Comparison of ENCODE assay signal across 27 mouse cellular contexts in genomic region chr14:26982150-26982530, GRCm38 (mm10). TPM values are rescaled to one million over a fixed set of nuclear protein-coding genes. Genes with fewer than 3 reads are reported as not detected.
DNase-seq lines count a peak whose midpoint lies in the region; TF ChIP-seq lines count a peak whose summit lies in the region.
"Had no signal": no experiment of that assay in that cellular context is flagged by ENCODE, and none has a peak within 500 bp of the region (broad histone marks: within the 10 kb centered on the region; RNA-seq: fewer than 3 reads in every experiment).

No protein-coding gene starts in this region.

- H3ac ChIP-seq in C2C12 (ENCODE audit: control insufficient read depth, insufficient read length, low read depth), result no peak overlapping the region

- no peaks in the 10 kb centered on the region for H3K79me2 ChIP-seq in heart, adult 2 months (replicated peaks; ENCODE audit: control insufficient read depth, insufficient read depth, low read length)
- H3K79me2 ChIP-seq in C2C12 (ENCODE audit: control insufficient read depth, insufficient read depth), result no peaks in the 10 kb centered on the region

- peak; percentile 53 for DNase-seq in heart, adult 11 months
- no peak for DNase-seq in heart, adult 2 months
- peak; percentile 44 for DNase-seq in adrenal gland, postnatal 14 days
- DNase-seq in testis, postnatal 10 days (ENCODE audit: low spot score), result peak; percentile 11
- no peak for DNase-seq in retina, embryonic 14.5 days (ENCODE audit: low spot score)
- DNase-seq in gastrocnemius, postnatal 25 days, result no peak
- DNase-seq: cerebellum, adult 11 months; cerebellum, adult 9-10 months; cerebellum, postnatal 36 days; gastrocnemius, adult 2 months; heart, postnatal 4 days; lung, embryonic 14.5 days; lung, postnatal 14 days; thymus, postnatal 14 days had no signal

- no peak for TF ChIP-seq POLR2A in heart, adult 2 months (IDR thresholded peaks at IDR 0.05; ENCODE audit: insufficient read depth, low read depth, low read length)

- TF ChIP-seq CTCF in heart, adult 2 months (IDR thresholded peaks at IDR 0.05), result no peak
- no peak for TF ChIP-seq CTCF in C2C12 (IDR thresholded peaks at IDR 0.05; ENCODE audit: control insufficient read depth, insufficient read depth, insufficient read length)

- H3K79me3 ChIP-seq in C2C12 (ENCODE audit: low read depth), result no peaks in the 10 kb centered on the region

- TF ChIP-seq EP300 in heart, adult 2 months (IDR thresholded peaks at IDR 0.05; ENCODE audit: insufficient read depth, low read depth, low read length), result no peak

- no peaks in the 10 kb centered on the region for H3K4me1 ChIP-seq in heart, adult 2 months (ENCODE audit: control insufficient read depth, insufficient read depth, low read length)
- H3K4me1 ChIP-seq: embryonic facial prominence, embryonic 12.5 days; liver, embryonic 15.5 days had no signal

- H3K36me3 ChIP-seq in heart, adult 2 months (ENCODE audit: control insufficient read depth, insufficient read depth, low read length), result no peaks in the 10 kb centered on the region
- H3K36me3 ChIP-seq in C2C12 (ENCODE audit: control insufficient read depth, insufficient read depth), result no peaks in the 10 kb centered on the region
- H3K36me3 ChIP-seq: embryonic facial prominence, embryonic 12.5 days; limb, embryonic 12.5 days; liver, embryonic 15.5 days; midbrain, embryonic 10.5 days; neural tube, embryonic 12.5 days had no signal

- no peak overlapping the region for H3K27ac ChIP-seq in heart, adult 2 months
- H3K27ac ChIP-seq: embryonic facial prominence, embryonic 12.5 days; gastrocnemius, adult 2 months; hindbrain, embryonic 14.5 days; layer of hippocampus, adult 2 months; left cerebral cortex, adult 2 months; limb, embryonic 12.5 days; liver, embryonic 15.5 days; midbrain, embryonic 10.5 days; neural tube, embryonic 12.5 days had no signal

- WGBS in heart, adult 2 months, result 65% methylated on average over 5 of the region's 5 CpGs

- H3K4me3 ChIP-seq in heart, adult 2 months, result no peak overlapping the region
- H3K4me3 ChIP-seq in C2C12 (ENCODE audit: insufficient read depth, poor library complexity, severe bottlenecking), result no peak overlapping the region
- H3K4me3 ChIP-seq: embryonic facial prominence, embryonic 12.5 days; gastrocnemius, adult 2 months; layer of hippocampus, adult 2 months; left cerebral cortex, adult 2 months; limb, embryonic 12.5 days; liver, embryonic 15.5 days; midbrain, embryonic 10.5 days; neural tube, embryonic 12.5 days had no signal

- no peaks in the 10 kb centered on the region for H3K27me3 ChIP-seq in heart, adult 2 months (ENCODE audit: control insufficient read depth, insufficient read depth, low read length)
- H3K27me3 ChIP-seq in C2C12 (ENCODE audit: control insufficient read depth, insufficient read depth, insufficient read length), result no peaks in the 10 kb centered on the region
- H3K27me3 ChIP-seq: embryonic facial prominence, embryonic 12.5 days; limb, embryonic 12.5 days; liver, embryonic 15.5 days had no signal

- intact Hi-C loops in heart, adult 2 months (cut with DNase I), result no loop called here

- H3K9ac ChIP-seq in heart, adult 2 months (ENCODE audit: low read depth, low read length), result no peak overlapping the region
- H3K9ac ChIP-seq: embryonic facial prominence, embryonic 12.5 days; hindbrain, embryonic 14.5 days; limb, embryonic 12.5 days; liver, embryonic 15.5 days; lung, embryonic 14.5 days; neural tube, embryonic 12.5 days had no signal

TF ChIP-seq in C2C12, 6 proteins besides CTCF, POLR2A, EP300 and RAD21:
- TF ChIP-seq CEBPB (IDR thresholded peaks at IDR 0.05; ENCODE audit: low read depth) (no peak), MYOD1 (IDR thresholded peaks at IDR 0.05; ENCODE audit: control insufficient read depth, insufficient read length, low read depth) (peak; percentile 63)

RNA-seq across cellular contexts. Expression of gene Appl1, which starts 11.1 kb away (rescaled TPM):
- 10 to 100 TPM; 18.9 to 19.5 TPM for total RNA-seq in heart, adult 2 months (2021)
- 3.6 and 11.2 TPM in 2 replicates for polyA plus RNA-seq in heart, adult 2 months (2012; rRNA removed)
- 2.9 TPM for polyA plus RNA-seq in C2C12 (2012; fragmentation: generic; extraction: Trizol)
- 29.7 and 31.5 TPM in 2 replicates for total RNA-seq in adrenal gland, postnatal 14 days (2021)
- total RNA-seq in gastrocnemius, postnatal 25 days (2021), result 10 to 100 TPM; 15.9 to 17.3 TPM

RNA-seq across cellular contexts. Expression of gene Hesx1, which starts 12.1 kb away (rescaled TPM):
- total RNA-seq in heart, adult 2 months (2021), result not detected
- not detected in 2 replicates for polyA plus RNA-seq in heart, adult 2 months (2012; rRNA removed)
- not detected for polyA plus RNA-seq in C2C12 (2012; fragmentation: generic; extraction: Trizol)
- not detected in 2 replicates for total RNA-seq in adrenal gland, postnatal 14 days (2021)
- total RNA-seq in gastrocnemius, postnatal 25 days (2021), result not detected
- total RNA-seq: gastrocnemius, adult 2 months; layer of hippocampus, adult 2 months; layer of hippocampus, postnatal 14 days; left cerebral cortex, adult 2 months; left cerebral cortex, postnatal 25 days; liver, adult 2 months had no signal
- polyA plus RNA-seq: forebrain, embryonic 14.5 days; limb, embryonic 12.5 days; liver, adult 2 months; lung, embryonic 14.5 days had no signal

RNA-seq across cellular contexts. Expression of gene Il17rd, which starts 56.6 kb away (rescaled TPM):
- total RNA-seq in heart, adult 2 months (2021), result 1 to 10 TPM; 3.2 to 4.5 TPM
- 2.1 and 3.8 TPM in 2 replicates for polyA plus RNA-seq in heart, adult 2 months (2012; rRNA removed)
- polyA plus RNA-seq in C2C12 (2012; fragmentation: generic; extraction: Trizol), result 1.2 TPM
- total RNA-seq in adrenal gland, postnatal 14 days (2021), result 3.6 and 5.2 TPM in 2 replicates
- 1 to 10 TPM; 2.1 to 2.4 TPM for total RNA-seq in gastrocnemius, postnatal 25 days (2021)

Comparison
In these comparisons a context has a peak if more than half of its experiments do, and no peak if none do; other contexts are left out.
1. DNase-seq: peak in heart, adult 11 months (single experiment), adrenal gland, postnatal 14 days (single experiment) and testis, postnatal 10 days (single experiment); none in heart, adult 2 months (0 of 2), retina, embryonic 14.5 days (single experiment) and gastrocnemius, postnatal 25 days (single experiment).